In genomic region chr13:13826533-13826932, GRCm38 (mm10) we compare ENCODE assay signal across 30 mouse cellular contexts. TPM values are rescaled to one million over a fixed set of nuclear protein-coding genes. Genes with fewer than 3 reads are reported as not detected.
DNase-seq lines count a peak whose midpoint lies in the region; ATAC-seq and TF ChIP-seq lines count a peak whose summit lies in the region.
"Had no signal": no experiment of that assay in that cellular context is flagged by ENCODE, and none has a peak within 500 bp of the region (broad histone marks: within the 10 kb centered on the region; RNA-seq: fewer than 3 reads in every experiment).

No protein-coding gene starts in this region.

- TF ChIP-seq CTCF in midbrain, postnatal 0 days (IDR thresholded peaks at IDR 0.05): no peak

- 0 out of 2 replicates have a peak, but pooled peaks have one; percentile 33 for ATAC-seq in embryonic facial prominence, embryonic 14.5 days (ENCODE audit: low read depth)
- no peak for ATAC-seq in midbrain, postnatal 0 days (ENCODE audit: low FRiP score)
- no peak for ATAC-seq in midbrain, embryonic 11.5 days (ENCODE audit: low FRiP score)
- no peak for ATAC-seq in megakaryocyte, adult 5-6 weeks (ENCODE audit: poor library complexity, severe bottlenecking)
- ATAC-seq: forebrain, embryonic 13.5 days; intestine, embryonic 16.5 days; Patski had no signal

- H3K27me3 ChIP-seq in embryonic facial prominence, embryonic 14.5 days (replicated peaks; ENCODE audit: control insufficient read depth, insufficient read depth, low read length): no peaks in the 10 kb centered on the region
- no peaks in the 10 kb centered on the region for H3K27me3 ChIP-seq in embryonic facial prominence, embryonic 10.5 days (replicated peaks; ENCODE audit: low read depth, poor library complexity, severe bottlenecking)
- no peaks in the 10 kb centered on the region for H3K27me3 ChIP-seq in heart, embryonic 10.5 days (ENCODE audit: insufficient read depth, poor library complexity, severe bottlenecking)
- no peaks in the 10 kb centered on the region for H3K27me3 ChIP-seq in midbrain, postnatal 0 days (ENCODE audit: insufficient read depth, low read length)
- no peaks in the 10 kb centered on the region for H3K27me3 ChIP-seq in midbrain, embryonic 11.5 days (ENCODE audit: control insufficient read depth, insufficient read depth, low read length)
- H3K27me3 ChIP-seq: embryonic facial prominence, embryonic 12.5 days; forebrain, embryonic 13.5 days; heart, embryonic 15.5 days; limb, embryonic 12.5 days; lung, embryonic 15.5 days; midbrain, embryonic 12.5 days; neural tube, embryonic 13.5 days; Patski; stomach, embryonic 15.5 days had no signal

- H3K36me3 ChIP-seq in embryonic facial prominence, embryonic 14.5 days (ENCODE audit: control insufficient read depth, insufficient read depth, low read length): no peaks in the 10 kb centered on the region
- H3K36me3 ChIP-seq in embryonic facial prominence, embryonic 10.5 days (replicated peaks): no peaks in the 10 kb centered on the region
- no peaks in the 10 kb centered on the region for H3K36me3 ChIP-seq in heart, embryonic 10.5 days
- H3K36me3 ChIP-seq in midbrain, postnatal 0 days (ENCODE audit: insufficient read depth, low read length): no peaks in the 10 kb centered on the region
- H3K36me3 ChIP-seq in midbrain, embryonic 11.5 days (ENCODE audit: control insufficient read depth, insufficient read depth, low read length): no peaks in the 10 kb centered on the region
- H3K36me3 ChIP-seq: embryonic facial prominence, embryonic 12.5 days; heart, embryonic 15.5 days; limb, embryonic 12.5 days; lung, embryonic 15.5 days; midbrain, embryonic 12.5 days; neural tube, embryonic 13.5 days; stomach, embryonic 15.5 days had no signal

- no peak overlapping the region for H3K4me2 ChIP-seq in embryonic facial prominence, embryonic 14.5 days (ENCODE audit: low read depth, low read length)
- no peak overlapping the region for H3K4me2 ChIP-seq in midbrain, postnatal 0 days (ENCODE audit: low read depth, low read length, poor library complexity, severe bottlenecking)
- no peak overlapping the region for H3K4me2 ChIP-seq in midbrain, embryonic 11.5 days
- H3K4me2 ChIP-seq: embryonic facial prominence, embryonic 12.5 days; forebrain, embryonic 13.5 days; heart, embryonic 15.5 days; limb, embryonic 12.5 days; liver, embryonic 11.5 days; lung, embryonic 15.5 days; midbrain, embryonic 12.5 days; neural tube, embryonic 13.5 days; stomach, embryonic 15.5 days had no signal

- no peak overlapping the region for H3K27ac ChIP-seq in embryonic facial prominence, embryonic 14.5 days (replicated peaks; ENCODE audit: low read depth, low read length)
- H3K27ac ChIP-seq in embryonic facial prominence, embryonic 10.5 days (replicated peaks): no peak overlapping the region
- no peak overlapping the region for H3K27ac ChIP-seq in heart, embryonic 10.5 days
- no peak overlapping the region for H3K27ac ChIP-seq in midbrain, postnatal 0 days (ENCODE audit: low read depth, low read length)
- no peak overlapping the region for H3K27ac ChIP-seq in midbrain, embryonic 11.5 days (ENCODE audit: low read depth, low read length)
- H3K27ac ChIP-seq: embryonic facial prominence, embryonic 12.5 days; forebrain, embryonic 13.5 days; heart, embryonic 15.5 days; kidney, postnatal 0 days; limb, embryonic 12.5 days; lung, embryonic 15.5 days; midbrain, embryonic 12.5 days; neural tube, embryonic 13.5 days; stomach, embryonic 15.5 days had no signal

- H3K9ac ChIP-seq in embryonic facial prominence, embryonic 14.5 days (ENCODE audit: low read depth, low read length): no peak overlapping the region
- H3K9ac ChIP-seq in midbrain, postnatal 0 days (replicated peaks; ENCODE audit: low read length, poor library complexity, severe bottlenecking): no peak overlapping the region
- H3K9ac ChIP-seq in midbrain, embryonic 11.5 days (ENCODE audit: low read length): no peak overlapping the region
- H3K9ac ChIP-seq: embryonic facial prominence, embryonic 12.5 days; forebrain, embryonic 13.5 days; heart, embryonic 15.5 days; limb, embryonic 12.5 days; lung, embryonic 15.5 days; midbrain, embryonic 12.5 days; neural tube, embryonic 13.5 days; stomach, embryonic 15.5 days had no signal

- no peak for DNase-seq in embryonic facial prominence, embryonic 14.5 days (ENCODE audit: low spot score)
- no peak for DNase-seq in embryonic facial prominence, embryonic 10.5 days (ENCODE audit: low spot score)
- peak; percentile 64 for DNase-seq in heart, embryonic 10.5 days (ENCODE audit: low spot score)
- DNase-seq in heart, adult 8-10 months (ENCODE audit: low spot score): no peak
- peak; percentile 18 for DNase-seq in midbrain, postnatal 0 days (ENCODE audit: low spot score)
- DNase-seq in midbrain, embryonic 11.5 days (ENCODE audit: low spot score, missing footprints): no peak
- DNase-seq in layer of hippocampus, adult 18-20 months (ENCODE audit: low spot score in 2 of 2): no peak
- DNase-seq: adrenal gland, postnatal 10 days; cerebellum, adult 18-20 months; cerebellum, postnatal 36 days; kidney, adult 8-10 months; kidney, postnatal 4 days; layer of hippocampus, postnatal 36 days; thymus, postnatal 14 days had no signal

- no peak overlapping the region for H3K4me3 ChIP-seq in embryonic facial prominence, embryonic 14.5 days (ENCODE audit: low read depth, low read length)
- H3K4me3 ChIP-seq in embryonic facial prominence, embryonic 10.5 days: no peak overlapping the region
- no peak overlapping the region for H3K4me3 ChIP-seq in heart, embryonic 10.5 days
- H3K4me3 ChIP-seq in midbrain, postnatal 0 days (ENCODE audit: low read depth, low read length): no peak overlapping the region
- H3K4me3 ChIP-seq in midbrain, embryonic 11.5 days (ENCODE audit: low read depth, low read length): no peak overlapping the region
- H3K4me3 ChIP-seq: embryonic facial prominence, embryonic 12.5 days; erythroblast, embryonic 14.5 days; forebrain, embryonic 13.5 days; heart, embryonic 15.5 days; limb, embryonic 12.5 days; lung, embryonic 15.5 days; midbrain, embryonic 12.5 days; neural tube, embryonic 13.5 days; stomach, embryonic 15.5 days had no signal

- H3K9me3 ChIP-seq in embryonic facial prominence, embryonic 14.5 days (ENCODE audit: control insufficient read depth, low read length): no peaks in the 10 kb centered on the region
- no peaks in the 10 kb centered on the region for H3K9me3 ChIP-seq in embryonic facial prominence, embryonic 10.5 days
- H3K9me3 ChIP-seq in heart, embryonic 10.5 days: no peaks in the 10 kb centered on the region
- H3K9me3 ChIP-seq in midbrain, postnatal 0 days (ENCODE audit: low read length): no peaks in the 10 kb centered on the region
- H3K9me3 ChIP-seq in midbrain, embryonic 11.5 days (ENCODE audit: control insufficient read depth, low read length): no peaks in the 10 kb centered on the region
- H3K9me3 ChIP-seq: embryonic facial prominence, embryonic 12.5 days; forebrain, embryonic 13.5 days; heart, embryonic 15.5 days; limb, embryonic 12.5 days; lung, embryonic 15.5 days; midbrain, embryonic 12.5 days; neural tube, embryonic 13.5 days; stomach, embryonic 15.5 days had no signal

- no peaks in the 10 kb centered on the region for H3K4me1 ChIP-seq in embryonic facial prominence, embryonic 14.5 days (ENCODE audit: control insufficient read depth, insufficient read depth, low read length)
- no peaks in the 10 kb centered on the region for H3K4me1 ChIP-seq in embryonic facial prominence, embryonic 10.5 days
- no peaks in the 10 kb centered on the region for H3K4me1 ChIP-seq in heart, embryonic 10.5 days
- no peaks in the 10 kb centered on the region for H3K4me1 ChIP-seq in midbrain, postnatal 0 days (ENCODE audit: insufficient read depth, low read length)
- H3K4me1 ChIP-seq in midbrain, embryonic 11.5 days (ENCODE audit: control insufficient read depth, insufficient read depth, low read length): no peaks in the 10 kb centered on the region
- H3K4me1 ChIP-seq: embryonic facial prominence, embryonic 12.5 days; forebrain, embryonic 13.5 days; heart, embryonic 15.5 days; limb, embryonic 12.5 days; lung, embryonic 15.5 days; midbrain, embryonic 12.5 days; stomach, embryonic 15.5 days had no signal

- 71% methylated on average over 6 of the region's 6 CpGs for WGBS in embryonic facial prominence, embryonic 14.5 days
- WGBS in embryonic facial prominence, embryonic 10.5 days: 86% methylated on average over 6 of the region's 6 CpGs
- 83% methylated on average over 6 of the region's 6 CpGs for WGBS in heart, embryonic 10.5 days
- WGBS in midbrain, postnatal 0 days: 81% methylated on average over 6 of the region's 6 CpGs
- WGBS in midbrain, embryonic 11.5 days: 94% methylated on average over 6 of the region's 6 CpGs

RNA-seq across cellular contexts. Expression of gene Gng4, which starts 42.7 kb away (rescaled TPM):
- 6.2 and 6.7 TPM in 2 replicates for polyA plus RNA-seq in embryonic facial prominence, embryonic 14.5 days (2014; fragmentation: Nextera tagmentation; extraction: Ambion mirVana)
- 0.42 and 0.74 TPM in 2 replicates for polyA plus RNA-seq in embryonic facial prominence, embryonic 10.5 days (2016; fragmentation: Nextera tagmentation; extraction: Ambion mirVana)
- polyA plus RNA-seq in heart, embryonic 10.5 days (2016; fragmentation: Nextera tagmentation; extraction: Ambion mirVana): 0.16 and 0.51 TPM in 2 replicates
- under 1 TPM; 0.22 to 0.41 (median 0.31) TPM for total RNA-seq in heart, adult 8-10 months (2022)
- total RNA-seq in midbrain, postnatal 0 days (2014; rRNA removed): 178 and 187 TPM in 2 replicates
- 144 and 150 TPM in 2 replicates for polyA plus RNA-seq in midbrain, postnatal 0 days (2015; fragmentation: Nextera tagmentation; extraction: Ambion mirVana)
- 2.0 and 2.6 TPM in 2 replicates for polyA plus RNA-seq in midbrain, embryonic 11.5 days (2014; fragmentation: Nextera tagmentation; extraction: Ambion mirVana)
- 10 to 100 TPM; 20.3 to 21.5 TPM for total RNA-seq in layer of hippocampus, adult 18-20 months (2021)
- total RNA-seq in megakaryocyte, adult 5-6 weeks (2015): not detected in 2 replicates
- not detected in 2 replicates for total RNA-seq in megakaryocyte, adult 5-6 weeks (2017)
- total RNA-seq: megakaryocyte progenitor cell, adult 5-6 weeks; MEL had no signal
- polyA plus RNA-seq: erythroblast, embryonic 14.5 days; liver, embryonic 11.5 days; Patski had no signal

Comparison
In these comparisons a context has a peak if more than half of its experiments do, and no peak if none do; other contexts are left out.
1. DNase-seq: peak in heart, embryonic 10.5 days (single experiment) and midbrain, postnatal 0 days (single experiment); none in embryonic facial prominence, embryonic 14.5 days (single experiment), embryonic facial prominence, embryonic 10.5 days (single experiment), heart, adult 8-10 months (single experiment), midbrain, embryonic 11.5 days (single experiment) and layer of hippocampus, adult 18-20 months (0 of 2).
2. RNA of gene Gng4, which starts 42.7 kb away (polyA plus RNA-seq): 144 to 150 TPM in midbrain, postnatal 0 days; 6.2 to 6.7 TPM in embryonic facial prominence, embryonic 14.5 days, 2.0 to 2.6 TPM in midbrain, embryonic 11.5 days, 0.16 to 0.51 TPM in heart, embryonic 10.5 days and 0.42 to 0.74 TPM in embryonic facial prominence, embryonic 10.5 days; every median in the first group is over 10 times any median in the second.